Mouse (Mus musculus) layer of hippocampus, adult 9-11 months (tissue): ENCODE measurements around the gene Ifi206.

Source experiments
- DNase-seq: peaks from one replicate; pipeline ENCODE4 v3.0.0; 2022

Ifi206 gene

DNA sequence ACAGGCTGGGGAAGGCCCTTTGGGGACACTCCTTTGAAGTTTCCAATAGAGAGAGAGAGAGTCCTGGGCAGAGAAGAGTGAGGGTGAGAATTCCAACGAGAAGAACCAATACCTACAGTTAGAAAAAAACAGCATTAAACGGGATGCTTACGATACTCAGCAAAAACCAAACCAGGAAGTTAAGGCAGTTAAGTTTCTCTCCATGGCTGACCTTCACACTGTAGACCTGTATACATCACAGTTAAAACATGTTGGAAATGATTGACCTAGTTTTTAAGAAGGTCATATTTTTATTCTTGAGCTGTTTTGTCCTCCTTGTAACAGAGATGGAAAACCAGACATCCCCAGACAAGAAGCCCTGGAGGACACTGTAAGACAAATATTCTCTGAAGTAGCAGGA is 72.3 kb downstream of the Ifi206 start:
- DNase-seq = no peak
